Mouse (Mus musculus) liver, embryonic 14.5 days (tissue): ENCODE results near the gene Scnn1a.

Source experiments
- CTCF ChIP-seq: IDR thresholded peaks from 2 replicates; pipeline ENCODE4 v1.5.1; 2016; ENCODE audit warnings: antibody characterized with exemption, low read depth, control low read depth
- EP300 ChIP-seq: IDR thresholded peaks from 2 replicates; pipeline ENCODE4 v1.6.1; 2016; ENCODE audit warnings: antibody characterized with exemption, low read depth

DNA sequence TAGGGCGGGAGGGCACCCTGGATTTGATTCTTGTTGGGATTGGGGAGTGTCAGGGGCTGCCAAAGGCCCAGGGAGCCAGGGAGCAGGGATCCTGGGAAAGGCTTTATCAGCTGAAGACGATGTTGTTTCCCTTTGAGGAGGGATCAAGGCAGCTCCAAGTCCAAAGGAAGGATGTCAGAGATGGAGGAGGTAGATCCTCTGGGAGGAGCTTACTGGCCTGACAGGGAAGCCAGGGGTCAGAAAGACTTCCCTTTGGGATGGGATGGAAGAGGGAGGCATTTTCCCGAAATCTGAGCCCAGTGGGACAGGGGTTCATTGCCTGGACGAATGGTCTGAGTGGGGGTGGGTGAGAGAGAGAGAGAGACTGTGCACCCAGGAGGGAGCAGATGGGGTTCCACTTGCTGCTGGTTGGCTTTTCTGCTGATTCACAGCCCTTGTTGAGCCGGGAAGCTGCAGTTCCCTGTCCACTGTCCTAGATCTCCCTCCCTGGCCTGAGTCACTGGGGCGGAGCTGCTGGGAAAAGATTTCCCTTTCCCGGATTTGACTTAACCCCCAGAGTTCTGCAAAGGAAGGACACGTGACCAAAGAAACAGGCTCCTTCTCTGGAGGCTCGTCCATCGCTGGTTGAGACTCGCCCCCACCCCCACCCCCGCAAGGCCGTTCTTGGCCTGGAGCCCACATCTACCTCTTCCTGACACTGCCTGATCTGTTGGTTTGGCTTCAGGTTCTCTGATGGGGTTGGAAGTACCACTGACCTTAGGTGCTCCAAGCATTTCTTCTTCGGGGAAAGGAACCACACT lies 34.1 kb downstream of the Scnn1a start:
- TF ChIP-seq EP300 (no peak), CTCF (no peak)
